Mouse (Mus musculus): ENCODE measurements around the gene Krtcap2. TPM values are rescaled to one million over a fixed set of nuclear protein-coding genes. Genes with fewer than 3 reads are reported as not detected.

Gene Krtcap2
- total RNA-seq, 2 experiments from 2014 or later = 66.0 to 67.7 TPM

DNA sequence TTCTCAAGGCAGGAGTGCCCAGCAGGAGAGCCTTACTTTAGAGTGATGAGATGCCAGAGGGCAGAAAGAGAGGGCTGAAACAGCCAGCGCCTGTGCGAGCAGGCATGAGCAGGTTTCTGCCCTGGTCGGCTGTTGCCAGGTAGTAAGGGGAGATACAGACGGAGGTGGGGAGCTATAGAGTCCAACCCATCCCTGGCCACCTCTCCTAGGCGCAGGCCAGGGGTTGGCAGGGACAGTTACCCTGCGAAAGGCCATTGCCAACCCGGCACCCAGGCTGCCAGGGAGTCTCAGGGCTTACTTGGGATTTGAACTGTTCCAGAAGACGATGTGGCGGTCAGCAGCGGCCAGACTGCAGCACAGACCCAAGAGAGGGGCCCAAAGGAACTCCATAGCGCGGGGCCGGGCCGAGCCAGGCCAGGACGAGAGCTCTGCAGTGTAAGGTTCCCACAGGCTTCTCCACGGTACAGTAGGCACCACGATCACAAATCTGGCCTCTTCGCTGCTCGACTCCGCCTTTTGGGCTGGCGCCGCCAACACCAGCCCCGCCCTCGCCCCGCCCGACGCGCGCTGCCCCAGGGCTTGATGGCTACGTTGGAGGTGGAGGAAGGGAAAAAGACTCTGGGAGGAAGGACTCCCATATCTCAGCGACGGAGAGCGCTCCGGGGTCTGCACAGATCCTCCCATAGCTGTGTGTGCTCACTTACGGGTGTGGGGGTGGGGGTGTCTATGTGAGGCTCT, 33.6 kb downstream of the Krtcap2 start:
- DNase-seq (ENCODE audit: low spot score in 2 of 2) = peak; percentile 79 to 83

- DNase-seq (ENCODE audit: low spot score in 2 of 2) = no peak
Measured at GRCm38 (mm10) chr3:89280050-89280605, 34.4 kb downstream of the Krtcap2 start.

- DNase-seq (ENCODE audit: low spot score in 2 of 2) = peak; percentile 32 to 38
Measured at GRCm38 (mm10) chr3:89280606-89281511, 35.1 kb downstream of the Krtcap2 start, which contains the start of gene Efna1. Gene Efna1 (minus strand): TSS chr3:89281142.

DNA sequence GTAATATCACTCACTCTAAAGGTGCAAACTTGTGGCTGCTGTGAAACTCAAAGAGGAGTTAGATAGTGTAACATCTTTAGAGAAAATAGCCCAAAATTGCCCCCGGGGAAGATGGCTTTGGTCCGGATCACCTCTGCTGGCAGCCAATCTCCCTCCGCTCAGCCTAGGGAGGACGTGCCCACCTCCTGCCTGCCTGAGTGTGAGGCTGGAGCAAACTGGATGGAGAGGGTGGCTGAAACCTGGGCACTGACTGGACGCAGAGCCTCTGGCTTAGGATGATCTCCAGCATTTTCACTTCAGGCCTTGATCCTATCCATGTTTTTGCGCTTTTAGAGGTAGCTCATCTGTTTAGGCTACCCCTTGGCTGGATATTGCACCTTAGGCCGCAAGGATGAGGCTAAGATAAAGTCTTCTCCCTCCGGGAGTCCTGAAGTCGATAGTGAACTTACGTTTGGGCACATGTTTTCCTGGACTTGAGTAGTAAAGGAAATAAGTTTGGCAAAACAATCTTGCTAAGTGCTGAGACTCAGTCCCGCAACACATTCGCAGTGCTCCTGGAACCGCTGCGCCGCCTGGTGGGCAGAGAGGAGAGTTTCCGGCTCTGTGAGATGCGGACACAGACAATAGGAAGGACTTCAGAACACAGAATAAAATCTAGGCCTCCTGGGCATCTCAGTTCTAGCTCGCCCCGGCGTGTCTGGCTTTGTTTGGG, 36.0 kb downstream of the Krtcap2 start:
- DNase-seq (ENCODE audit: low spot score in 2 of 2) = peak; percentile 88 to 91

DNA sequence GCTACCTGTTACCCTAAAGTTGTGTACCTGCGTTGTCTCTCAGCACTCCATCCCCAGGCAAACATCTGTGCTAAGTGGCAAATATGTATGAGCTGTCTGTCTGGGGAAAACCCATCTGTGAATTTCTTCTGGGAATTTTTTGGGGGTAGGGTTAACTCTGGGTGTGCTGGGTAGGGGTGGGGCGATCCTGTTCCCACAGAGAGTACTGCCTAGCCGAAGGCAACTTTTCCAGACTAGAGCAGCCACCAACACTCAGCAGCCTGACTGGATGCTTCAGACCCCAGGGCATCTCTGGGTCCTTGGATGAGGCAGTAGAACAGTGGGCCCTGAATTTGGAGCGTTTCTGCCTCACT, 36.5 kb downstream of the Krtcap2 start:
- no peak for DNase-seq (ENCODE audit: low spot score in 2 of 2)

DNA sequence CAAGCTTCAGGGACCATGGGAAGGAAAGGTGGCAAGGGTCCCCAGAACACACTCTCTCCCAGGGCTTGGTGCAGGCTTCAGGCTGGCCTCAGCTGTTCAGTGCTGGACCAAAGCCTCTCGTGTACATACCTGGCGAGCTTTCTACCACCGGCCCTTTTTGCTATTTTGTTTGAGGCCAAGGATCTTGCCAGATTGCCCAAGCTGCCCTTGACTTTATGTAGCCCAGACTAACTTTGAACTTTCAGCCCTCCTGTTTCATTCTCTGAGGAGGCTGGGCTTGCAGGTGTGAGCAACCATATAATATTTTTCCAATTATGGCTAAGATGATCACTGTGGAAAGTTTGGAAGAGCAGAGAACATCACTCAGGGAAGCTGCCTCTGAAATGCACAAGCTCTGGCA, 38.5 kb downstream of the Krtcap2 start:
- no peak for DNase-seq (ENCODE audit: low spot score in 2 of 2)

GRCm38 (mm10) chr3:89285526-89285925, 39.8 kb downstream of the Krtcap2 start:
- DNase-seq (ENCODE audit: low spot score in 2 of 2) = no peak

- no peak for DNase-seq (ENCODE audit: low spot score in 2 of 2)
Measured at GRCm38 (mm10) chr3:89287286-89287685, 41.5 kb downstream of the Krtcap2 start.

DNA sequence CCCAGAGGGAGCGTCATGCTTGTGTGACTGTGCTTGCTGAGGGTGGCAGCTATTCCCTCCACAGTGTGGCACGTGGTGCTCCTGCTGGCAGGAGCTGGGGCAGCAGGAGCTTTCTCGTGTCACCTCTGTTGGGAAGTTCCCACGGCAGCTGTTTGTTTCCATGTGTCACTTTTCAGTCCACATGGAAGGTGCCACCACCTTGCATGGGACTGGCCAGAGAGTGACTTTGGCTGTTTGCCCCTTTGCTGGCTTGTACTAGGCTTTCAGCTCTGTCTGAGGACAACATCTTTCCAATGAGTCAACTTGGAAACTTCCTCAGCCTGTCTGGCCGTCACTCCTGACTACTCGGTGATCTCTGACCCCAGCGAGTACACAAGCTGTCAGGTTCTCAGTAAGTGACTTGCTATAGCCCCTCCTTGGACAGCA, 42.8 kb downstream of the Krtcap2 start:
- DNase-seq (ENCODE audit: low spot score in 2 of 2) = no peak

GRCm38 (mm10) chr3:89291874-89292273, 46.1 kb downstream of the Krtcap2 start:
- DNase-seq (ENCODE audit: low spot score in 2 of 2) = no peak

- no peak for DNase-seq (ENCODE audit: low spot score in 2 of 2)
Measured at GRCm38 (mm10) chr3:89292303-89292702, 46.5 kb downstream of the Krtcap2 start.

DNA sequence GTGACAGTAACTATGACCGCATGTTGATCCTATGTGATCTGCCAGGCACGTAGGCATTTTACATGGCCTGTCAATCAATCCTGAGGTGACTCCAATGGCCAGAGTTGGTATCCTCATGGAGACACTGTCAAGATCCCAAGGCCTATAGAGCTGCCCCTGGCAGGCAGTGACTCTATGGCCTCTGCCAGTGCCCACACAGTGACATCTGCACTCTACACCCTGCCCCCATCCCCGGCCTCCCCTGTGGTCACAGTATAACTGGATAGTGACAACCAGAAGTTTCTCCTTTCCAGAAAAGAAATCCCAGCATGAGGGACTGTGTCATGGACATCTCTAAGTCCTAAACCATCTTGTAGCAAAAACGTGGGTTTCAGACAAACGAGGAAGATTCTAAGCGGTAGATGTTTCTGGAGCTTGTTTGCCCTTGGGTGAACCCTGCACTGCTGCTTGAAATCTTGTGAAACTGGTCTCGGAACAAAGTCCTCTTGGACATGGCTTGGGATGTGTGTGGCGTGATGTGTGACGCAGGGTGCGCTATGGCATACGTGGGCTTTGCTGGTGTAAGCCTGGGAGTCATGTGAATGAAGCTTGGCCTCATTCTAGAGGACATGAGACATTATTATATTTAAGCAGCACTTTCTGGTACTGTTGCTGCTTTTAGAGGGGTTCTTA, 47.6 kb downstream of the Krtcap2 start:
- DNase-seq (ENCODE audit: low spot score in 2 of 2) = no peak

DNA sequence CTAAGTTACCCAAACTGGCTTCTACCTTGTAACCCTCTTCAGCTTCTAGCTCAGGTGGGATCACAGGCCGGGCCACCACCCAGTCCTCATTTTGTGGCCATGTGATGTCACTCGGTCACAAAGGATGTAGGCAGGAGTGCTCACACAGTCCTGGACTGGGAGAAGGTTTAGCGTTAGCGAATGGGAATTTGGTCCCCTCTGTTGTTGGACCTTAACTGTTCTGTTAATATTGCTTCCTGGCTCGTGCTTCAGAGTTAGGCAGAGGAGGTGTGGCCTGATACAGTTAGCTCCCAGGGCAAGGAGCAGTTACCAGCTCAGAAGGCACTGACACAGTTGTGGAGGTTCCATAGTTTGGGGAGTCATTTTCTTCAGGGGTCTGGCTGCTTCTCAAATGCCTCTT, 48.4 kb downstream of the Krtcap2 start:
- DNase-seq (ENCODE audit: low spot score in 2 of 2) = no peak

- no peak for DNase-seq (ENCODE audit: low spot score in 2 of 2)
Measured at GRCm38 (mm10) chr3:89295685-89296230, 50.0 kb downstream of the Krtcap2 start.

DNA sequence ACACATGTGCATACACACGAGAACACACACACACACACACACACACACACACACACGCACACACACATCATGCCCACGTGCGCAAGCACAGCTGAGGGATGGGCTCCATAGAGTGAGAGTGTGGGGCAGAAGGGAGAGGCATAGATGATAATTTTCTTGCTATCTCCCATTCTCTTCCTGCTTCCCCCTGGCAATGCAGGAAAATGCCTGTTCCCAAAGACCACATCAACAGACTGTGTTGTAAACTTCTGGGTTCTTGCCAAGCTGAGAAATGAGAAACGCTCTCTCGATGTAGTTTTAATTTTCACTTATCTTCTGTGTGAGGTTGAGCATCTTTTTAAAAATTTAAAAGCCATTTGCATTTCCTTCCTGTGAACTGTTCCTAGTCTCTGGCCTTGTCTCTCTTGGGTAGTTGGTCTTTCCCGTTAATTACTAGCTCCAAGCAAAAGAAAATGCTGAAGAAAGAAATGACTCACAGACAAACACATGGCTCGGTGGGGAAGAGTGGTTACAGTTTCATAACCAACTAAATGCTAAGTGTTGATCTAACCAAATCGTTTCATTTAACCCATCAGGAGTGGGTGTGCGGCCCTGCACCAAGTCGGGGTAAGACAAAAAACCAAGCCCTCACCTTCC, 51.1 kb downstream of the Krtcap2 start:
- no peak for DNase-seq (ENCODE audit: low spot score in 2 of 2)

GRCm38 (mm10) chr3:89298908-89299307, 53.1 kb downstream of the Krtcap2 start:
- DNase-seq (ENCODE audit: low spot score in 2 of 2) = no peak

GRCm38 (mm10) chr3:89299499-89299898, 53.7 kb downstream of the Krtcap2 start:
- DNase-seq (ENCODE audit: low spot score in 2 of 2) = peak in 1 of 2 experiments; percentile 43

All from left cerebral cortex, adult 18-20 months (tissue).